Mouse (Mus musculus) layer of hippocampus, adult 18-20 months (tissue): ENCODE results near the gene Ap1s1. TPM values are rescaled to one million over a fixed set of nuclear protein-coding genes. Genes with fewer than 3 reads are reported as not detected.
A peak's percentile ranks its signal among the peaks of the same experiment; 100 is the strongest.

Experiments used
- DNase-seq, 2 experiments: peaks; one replicate each; pipeline ENCODE4 v3.0.0; 2022; ENCODE audit warnings: low spot score in 2 of 2
- microRNA-seq, 2 experiments: library from miRNA; unstranded; fragments of <30 nt; microRNA quantifications; one replicate each; pipeline ENCODE4 v1.2.0; 2021
- total RNA-seq, 2 experiments: library from RNA; stranded (reverse); gene quantifications; 2 replicates each; pipeline ENCODE4 v1.2.3; 2021

Ap1s1 gene
- total RNA-seq, 2 experiments from 2014 or later: 316 to 355 TPM

GRCm38 (mm10) chr5:137026092-137026491 lies 19.8 kb downstream of the Ap1s1 start, which contains the start of gene Vgf:
Gene Vgf, plus strand, starts transcription at chr5:137026392.
- DNase-seq: no peak

GRCm38 (mm10) chr5:137025132-137025531 lies 20.8 kb downstream of the Ap1s1 start:
- DNase-seq: peak; percentile 67 to 76

- no peak for DNase-seq
Measured at GRCm38 (mm10) chr5:137024318-137024717, 21.6 kb downstream of the Ap1s1 start.

- no peak for DNase-seq
Measured at GRCm38 (mm10) chr5:137015913-137016312, 30.0 kb downstream of the Ap1s1 start.

GRCm38 (mm10) chr5:137012401-137012950 lies 33.5 kb downstream of the Ap1s1 start:
- no peak for DNase-seq

DNA sequence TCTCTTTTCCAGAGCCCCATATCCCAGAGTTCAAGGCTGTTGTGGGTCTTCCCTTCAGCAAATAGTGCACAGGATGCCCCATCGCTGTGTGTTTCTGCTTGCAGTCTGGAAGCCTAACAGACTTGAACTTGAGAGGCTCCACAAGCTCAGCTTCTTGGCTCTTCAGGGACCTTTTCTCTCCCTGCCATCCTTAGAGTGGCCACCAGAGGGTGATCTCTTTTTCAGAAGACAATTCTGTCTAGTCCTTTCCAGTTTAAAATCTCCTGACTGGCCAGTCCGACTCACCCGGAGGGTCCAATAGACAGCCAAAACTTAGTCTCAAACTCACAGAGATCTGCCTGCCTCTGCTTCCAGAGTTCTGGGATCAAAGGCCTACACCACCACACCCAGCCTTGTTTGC lies 35.9 kb downstream of the Ap1s1 start:
- peak in 1 of 2 experiments; percentile 71 for DNase-seq

DNA sequence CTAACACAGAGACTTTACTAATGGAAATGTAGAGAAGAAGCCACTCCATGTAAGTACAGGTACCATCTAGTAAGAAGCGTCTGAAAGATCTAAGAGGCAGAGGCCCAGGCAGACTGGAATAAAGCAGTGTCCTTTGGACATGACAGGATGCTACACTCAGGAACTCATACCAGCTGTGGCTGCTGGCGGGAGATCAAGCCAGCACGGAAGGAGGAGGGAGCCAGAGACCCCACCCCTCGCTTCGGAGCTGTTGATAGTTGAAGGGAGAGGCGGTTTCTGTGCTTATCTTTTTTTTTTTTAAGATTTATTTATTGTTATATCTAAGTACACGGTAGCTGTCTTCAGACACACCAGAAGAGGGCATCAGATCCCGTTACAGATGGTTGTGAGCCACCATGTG lies 38.7 kb downstream of the Ap1s1 start:
- no peak for DNase-seq

- DNase-seq: no peak
Measured at GRCm38 (mm10) chr5:137000612-137001011, 45.3 kb downstream of the Ap1s1 start.

DNA sequence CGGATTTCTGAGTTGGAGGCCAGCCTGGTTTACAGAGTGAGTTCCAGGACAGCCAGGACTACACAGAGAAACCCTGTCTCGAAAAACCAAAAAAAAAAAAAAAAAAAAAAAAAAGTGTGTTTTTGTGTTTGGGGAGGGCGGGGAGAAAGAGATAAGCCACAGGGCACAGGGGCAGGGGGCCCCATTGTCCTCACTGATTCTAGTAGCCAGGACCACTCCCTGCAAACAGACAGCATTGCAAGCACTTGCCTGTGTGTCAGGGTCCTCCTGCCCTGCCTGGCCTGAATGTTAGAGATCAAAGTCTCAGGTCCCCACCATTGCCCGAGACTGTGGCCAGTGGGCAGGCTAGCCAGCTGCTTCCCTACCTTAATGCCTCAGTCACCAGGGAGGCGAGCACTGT lies 46.5 kb downstream of the Ap1s1 start:
- no peak for DNase-seq

- no peak for DNase-seq
Measured at GRCm38 (mm10) chr5:136989801-136990200, 56.1 kb downstream of the Ap1s1 start.

DNA sequence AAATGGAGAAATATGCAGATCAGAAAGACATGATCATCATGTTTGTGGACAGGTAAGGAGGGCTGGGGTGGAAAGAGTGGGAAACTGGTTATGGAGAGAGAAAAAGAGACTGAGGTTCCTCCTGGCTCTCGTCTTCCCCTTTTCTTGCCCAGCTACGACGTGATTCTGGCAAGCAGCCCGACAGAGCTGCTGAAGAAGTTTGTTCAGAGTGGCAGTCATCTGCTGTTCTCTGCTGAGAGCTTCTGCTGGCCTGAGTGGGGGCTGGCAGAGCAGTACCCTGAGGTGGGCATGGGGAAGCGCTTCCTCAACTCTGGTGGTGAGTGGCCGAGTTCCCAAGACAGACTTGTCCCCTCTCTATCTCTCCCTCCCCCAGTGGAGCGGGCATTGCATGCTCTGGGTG lies 57.5 kb downstream of the Ap1s1 start:
- peak in 1 of 2 experiments; percentile 41 for DNase-seq

GRCm38 (mm10) chr5:136987934-136988271 lies 58.0 kb downstream of the Ap1s1 start, which contains the start of gene Znhit1:
Gene Znhit1, minus strand, starts transcription at chr5:136988021.
- DNase-seq: no peak

DNA sequence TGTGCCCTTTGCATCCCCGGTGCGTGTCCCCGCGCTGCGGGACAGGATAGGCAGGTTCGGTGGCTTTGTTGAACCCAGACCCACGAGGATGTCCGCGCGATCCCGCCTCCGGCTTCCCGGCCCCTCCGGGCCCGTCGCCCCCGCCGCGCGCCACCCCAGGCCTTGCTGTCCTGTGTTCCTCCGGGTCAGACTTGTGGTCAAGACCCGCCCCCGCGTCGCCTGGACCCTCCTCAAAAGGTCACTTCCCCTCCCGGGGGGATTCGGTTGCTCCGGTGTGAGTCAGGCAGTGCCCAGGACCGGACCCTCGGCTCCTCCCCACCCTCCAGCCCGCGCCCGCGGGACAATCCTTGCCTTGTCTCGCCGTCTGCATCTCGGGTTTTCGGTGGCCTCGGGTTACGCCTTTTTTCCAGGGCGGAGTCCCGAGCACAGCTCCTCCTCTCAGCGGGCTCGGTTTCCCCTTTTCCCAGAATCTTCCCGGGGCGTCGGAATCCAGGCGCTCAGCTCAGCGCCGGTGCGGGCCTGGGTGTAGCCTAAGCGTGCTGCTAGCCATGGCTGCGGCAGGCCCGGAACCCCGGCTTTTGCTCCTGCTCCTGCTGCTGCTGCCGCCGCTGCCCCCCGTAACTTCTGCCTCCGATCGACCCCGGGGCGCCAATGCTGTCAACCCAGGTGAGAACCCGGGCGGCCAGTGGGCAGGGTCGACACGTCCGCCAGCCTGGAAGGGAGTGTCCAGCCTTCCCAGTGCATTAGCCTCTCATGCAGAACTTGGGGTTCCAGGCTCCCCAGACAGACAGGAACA lies 58.6 kb downstream of the Ap1s1 start:
- DNase-seq: peak; percentile 75 to 80

GRCm38 (mm10) chr5:136986695-136987137 lies 59.2 kb downstream of the Ap1s1 start, which contains the start of gene Plod3:
Gene Plod3, plus strand, starts transcription at chr5:136987019.
- DNase-seq: peak; percentile 95 to 98

Small RNA genes lying within 50 kb of the gene (microRNA-seq; reads per million reads assigned to microRNA genes)
- gene Mir702: 160 to 232 reads per million in 2 experiments

Other genes with a start within 250 kb of the Ap1s1 start
- gene Col26a1, start 162.9 kb downstream of the Ap1s1 start, total RNA-seq: 1 to 10 TPM; 1.8 to 2.7 TPM
- 10 to 100 TPM; 85.7 to 88.0 TPM for gene Ift22, start 138.0 kb downstream of the Ap1s1 start, total RNA-seq
- gene Fis1, start 92.9 kb downstream of the Ap1s1 start, total RNA-seq: 100 to 1,000 TPM; 237 to 255 TPM
- under 1 TPM in 1 of 2 experiments, not detected in 1; 0.61 TPM for gene Cldn15, start 79.5 kb downstream of the Ap1s1 start, total RNA-seq
- 10 to 100 TPM; 38.5 to 43.1 TPM for gene Plod3, start 59.1 kb downstream of the Ap1s1 start, total RNA-seq
- 10 to 100 TPM; 82.8 to 96.2 TPM for gene Znhit1, start 58.1 kb downstream of the Ap1s1 start, total RNA-seq
- gene Vgf, start 19.7 kb downstream of the Ap1s1 start, total RNA-seq: 100 to 1,000 TPM; 228 to 230 TPM
- gene Serpine1, start 26.1 kb upstream of the Ap1s1 start, total RNA-seq: under 1 TPM; 0.40 to 0.94 TPM
- gene Trim56, start 70.1 kb upstream of the Ap1s1 start, total RNA-seq: 1 to 10 TPM; 5.9 to 6.0 TPM
- not detected for gene Muc3, start 103.2 kb upstream of the Ap1s1 start, total RNA-seq
- gene Muc3a, start 166.3 kb upstream of the Ap1s1 start, total RNA-seq: 1 to 10 TPM; 3.8 to 4.0 TPM
- 10 to 100 TPM; 55.3 to 56.2 TPM for gene Ache, start 241.4 kb upstream of the Ap1s1 start, total RNA-seq
- 10 to 100 TPM; 10.9 to 11.7 TPM for gene Ufsp1, start 248.5 kb upstream of the Ap1s1 start, total RNA-seq